Mouse (Mus musculus) layer of hippocampus, adult 11-12 months (tissue): ENCODE results near the gene Ano3.

ENCODE experiments used
- DNase-seq: peaks from one replicate; pipeline ENCODE4 v3.0.0; 2022; ENCODE audit warnings: low spot score

Ano3 gene

DNA sequence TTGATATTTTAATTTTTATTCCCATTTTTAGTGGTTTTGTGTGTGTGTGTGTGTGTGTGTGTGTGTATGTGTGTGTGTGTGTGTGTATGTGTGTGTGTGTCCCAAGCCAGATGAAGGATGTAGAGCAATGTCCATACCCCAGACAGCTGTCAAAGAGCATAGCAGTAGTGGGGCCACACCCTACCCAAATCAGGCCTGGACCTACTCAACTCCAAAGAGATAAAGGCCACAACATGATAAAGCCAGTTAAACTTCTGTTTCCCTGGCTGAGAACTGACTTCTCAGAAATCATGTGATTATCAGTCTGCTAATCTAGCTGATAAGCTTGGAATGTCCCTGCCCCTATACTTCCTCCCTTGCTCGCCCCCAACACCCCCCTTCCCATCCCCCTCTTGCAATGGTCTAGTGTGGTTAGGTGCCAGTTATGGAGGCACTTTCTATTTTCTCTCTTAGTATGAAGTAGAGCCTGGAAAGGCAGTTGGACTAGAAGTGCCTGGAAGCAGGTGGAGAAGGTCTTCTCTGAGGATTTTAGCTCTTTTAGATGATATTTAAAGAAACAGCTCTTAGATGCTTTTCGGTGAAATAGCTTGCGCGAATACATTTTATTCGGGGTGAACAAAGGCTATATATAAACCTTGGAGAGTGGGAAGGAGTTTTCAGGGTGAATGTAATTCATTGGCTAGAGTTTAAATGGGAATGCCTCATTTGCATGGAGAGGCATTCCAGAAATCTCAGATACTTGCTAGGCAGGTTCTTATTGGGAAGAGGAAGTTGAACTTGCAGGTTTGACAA, 144.2 kb downstream of the Ano3 start:
- DNase-seq: no peak

- DNase-seq: no peak
These were observed 154.8 kb downstream of the Ano3 start for GRCm38 (mm10) chr2:110795928-110796327.

DNA sequence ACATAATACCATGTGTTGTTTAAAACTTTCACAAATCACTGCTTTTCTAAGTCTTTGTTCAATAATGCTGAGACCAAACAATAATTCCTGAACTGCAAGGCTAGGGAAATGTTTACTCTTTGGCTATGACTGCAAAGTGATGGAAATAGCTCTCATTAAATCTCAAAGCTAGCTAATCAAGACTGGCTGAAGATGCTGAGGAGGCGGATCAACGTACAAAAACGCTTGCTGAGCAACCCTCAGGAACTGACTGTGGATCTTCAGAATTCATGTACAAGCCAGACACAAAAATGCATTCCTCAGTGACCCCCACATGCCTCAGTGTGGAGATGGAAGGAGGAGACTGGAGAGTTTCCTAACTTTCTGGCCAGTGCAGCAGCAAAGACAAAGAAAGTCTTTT, 155.3 kb downstream of the Ano3 start:
- DNase-seq: no peak

GRCm38 (mm10) chr2:110787396-110787795, 163.3 kb downstream of the Ano3 start:
- no peak for DNase-seq

GRCm38 (mm10) chr2:110759434-110759833, 191.3 kb downstream of the Ano3 start:
- no peak for DNase-seq

- no peak for DNase-seq
These were observed 193.2 kb downstream of the Ano3 start for GRCm38 (mm10) chr2:110757556-110757955.

- DNase-seq: no peak
These were observed 210.2 kb downstream of the Ano3 start for GRCm38 (mm10) chr2:110740493-110740892.

DNA sequence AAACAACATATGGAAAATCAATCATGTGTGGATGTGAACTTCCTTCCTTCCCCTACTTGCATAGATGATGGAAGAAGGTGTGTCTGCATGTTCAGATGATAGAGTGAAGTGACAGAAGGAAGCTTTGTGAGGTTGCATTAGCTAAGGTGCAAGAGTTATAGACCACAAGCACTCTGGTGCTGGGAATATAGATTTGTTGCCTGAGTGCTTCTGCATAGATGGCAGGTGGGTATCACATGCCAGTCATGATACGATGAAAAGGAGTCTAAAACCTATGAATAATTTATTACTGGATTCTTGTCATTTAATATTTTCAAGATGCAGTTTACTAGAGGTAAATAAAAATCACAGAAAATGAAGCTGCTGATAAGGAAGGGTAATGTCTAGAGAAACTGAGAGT, 210.9 kb downstream of the Ano3 start:
- no peak for DNase-seq

DNA sequence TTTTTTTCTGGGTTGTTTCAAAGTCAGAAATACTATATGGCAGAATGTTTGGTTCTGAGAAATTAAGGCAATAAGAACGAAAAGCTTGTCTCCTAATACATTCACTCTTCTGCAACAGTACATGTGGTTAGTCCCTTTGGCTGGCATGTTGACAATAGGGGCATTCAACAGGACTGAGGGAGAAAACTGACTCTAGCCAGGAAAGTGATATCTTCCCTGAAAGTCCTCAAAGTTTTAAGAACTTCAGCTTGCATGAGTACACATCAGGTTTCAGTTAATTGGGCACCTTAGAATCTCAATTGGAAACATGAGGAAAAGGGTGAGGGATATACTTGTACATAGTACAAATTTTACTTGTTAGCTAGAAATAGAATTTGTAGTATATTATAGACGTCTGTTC, 212.7 kb downstream of the Ano3 start:
- no peak for DNase-seq

GRCm38 (mm10) chr2:110737236-110737635, 213.5 kb downstream of the Ano3 start:
- DNase-seq: no peak

DNA sequence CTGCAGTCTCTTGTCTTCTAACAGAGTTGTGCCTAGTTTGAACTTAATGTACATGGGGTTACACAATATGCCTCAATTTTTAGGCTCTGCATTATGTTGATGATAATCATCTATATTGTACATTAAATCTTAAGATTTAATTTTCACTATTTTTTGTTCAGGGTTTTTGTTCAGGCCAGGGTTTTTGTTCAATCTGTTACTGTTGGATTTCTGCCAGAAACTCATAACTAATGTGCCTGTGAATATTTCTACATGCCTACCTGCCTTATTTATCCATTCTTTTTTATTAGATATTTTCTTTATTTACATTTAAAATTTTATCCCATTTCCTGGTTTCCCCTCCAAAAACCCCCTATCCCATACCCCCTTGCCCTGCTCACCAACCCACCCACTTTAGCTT, 224.6 kb downstream of the Ano3 start:
- no peak for DNase-seq

GRCm38 (mm10) chr2:110722208-110722607, 228.5 kb downstream of the Ano3 start:
- DNase-seq: no peak

GRCm38 (mm10) chr2:110721290-110721753, 229.4 kb downstream of the Ano3 start, which contains the start of gene Muc15:
TSS of gene Muc15 (plus strand) at chr2:110721340.
- DNase-seq: no peak

- no peak for DNase-seq
These were observed 231.7 kb downstream of the Ano3 start for GRCm38 (mm10) chr2:110719051-110719450.

GRCm38 (mm10) chr2:110710055-110710720, 240.5 kb downstream of the Ano3 start:
- DNase-seq: peak; percentile 22

DNA sequence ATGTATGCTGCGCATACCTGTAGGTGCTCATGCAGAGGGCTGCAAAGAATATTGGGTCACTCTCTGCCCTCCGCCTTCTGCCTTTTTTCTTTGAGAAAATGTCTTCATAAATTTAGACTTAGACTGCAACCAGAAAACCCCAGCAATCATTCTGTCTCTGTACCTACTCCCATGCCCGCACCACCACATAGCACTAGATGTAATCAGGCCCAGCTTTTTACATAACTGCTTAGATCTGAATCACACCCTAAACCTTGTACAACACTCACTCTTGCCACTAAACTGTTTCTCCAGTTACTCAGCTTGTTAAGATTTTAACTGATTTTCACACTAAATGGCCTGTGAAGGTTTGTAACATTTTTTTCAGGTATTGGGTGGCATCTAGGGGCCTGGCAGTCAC, 241.3 kb downstream of the Ano3 start:
- no peak for DNase-seq

DNA sequence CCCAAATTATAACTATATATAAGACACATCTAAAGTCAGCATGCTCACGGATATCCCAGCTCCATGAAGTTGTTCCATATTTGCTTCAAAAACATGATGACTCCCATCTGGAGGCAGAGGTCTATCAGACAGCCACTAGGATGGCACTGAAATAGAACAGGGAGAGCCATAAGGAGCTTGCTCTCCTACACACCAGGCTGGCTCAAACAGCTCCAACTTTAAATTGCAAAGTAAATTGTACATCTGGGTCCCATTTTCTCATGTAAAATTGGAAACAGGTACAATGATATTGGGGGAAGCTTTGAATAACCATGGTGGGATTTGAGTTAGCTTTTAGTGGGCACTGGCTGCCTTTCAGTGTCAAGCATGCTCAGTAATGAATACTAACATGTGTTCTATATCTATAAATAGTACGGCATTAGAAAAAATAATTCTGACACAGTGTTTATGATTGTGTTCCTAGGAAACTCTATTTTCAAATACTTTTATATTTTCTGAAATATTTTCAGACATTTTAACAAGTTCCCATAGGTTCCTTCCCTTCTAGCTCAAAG, 279.6 kb downstream of the Ano3 start:
- DNase-seq: peak; percentile 11

- DNase-seq: peak; percentile 38
These were observed 287.4 kb downstream of the Ano3 start for GRCm38 (mm10) chr2:110663329-110663728.

DNA sequence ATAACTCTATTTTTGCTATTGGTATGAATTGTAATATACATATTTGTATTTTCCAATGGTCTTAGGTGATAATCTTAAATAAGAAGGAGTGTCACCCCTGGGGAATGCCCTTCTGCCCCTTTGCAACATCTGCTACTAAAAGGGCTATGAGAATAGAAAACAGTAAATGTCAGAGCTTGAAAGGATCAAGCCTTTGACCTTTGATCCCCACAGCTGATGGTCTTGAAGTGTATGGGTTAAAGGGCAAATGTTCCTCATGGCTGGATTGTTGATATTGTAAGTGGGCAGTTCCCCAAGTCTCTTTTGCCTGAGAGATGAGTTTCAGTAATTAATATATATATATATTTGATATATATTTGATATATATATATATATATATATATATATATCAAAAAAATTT, 305.9 kb downstream of the Ano3 start:
- DNase-seq: no peak

DNA sequence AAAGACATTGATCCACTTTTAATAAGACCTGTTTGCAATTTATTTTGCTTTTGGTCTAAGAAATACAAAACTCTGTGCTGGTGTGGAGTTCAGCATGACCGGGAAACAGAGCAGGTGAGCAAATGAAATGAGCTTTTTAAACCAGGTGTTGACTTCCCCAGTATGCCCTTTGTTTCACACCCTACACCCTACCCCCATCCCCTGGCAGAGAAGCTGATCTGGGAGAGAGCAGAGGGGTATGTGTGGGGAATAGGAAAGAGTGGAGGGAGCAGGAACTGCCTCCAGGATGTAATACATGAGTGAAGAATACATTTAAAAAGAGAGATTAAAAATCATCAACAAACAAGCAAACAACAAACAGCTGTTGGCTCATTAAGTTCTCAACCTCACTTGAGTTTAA, 306.4 kb downstream of the Ano3 start:
- no peak for DNase-seq
